Comparison of ENCODE assay signal across 16 mouse cellular contexts in the genomic region with DNA sequence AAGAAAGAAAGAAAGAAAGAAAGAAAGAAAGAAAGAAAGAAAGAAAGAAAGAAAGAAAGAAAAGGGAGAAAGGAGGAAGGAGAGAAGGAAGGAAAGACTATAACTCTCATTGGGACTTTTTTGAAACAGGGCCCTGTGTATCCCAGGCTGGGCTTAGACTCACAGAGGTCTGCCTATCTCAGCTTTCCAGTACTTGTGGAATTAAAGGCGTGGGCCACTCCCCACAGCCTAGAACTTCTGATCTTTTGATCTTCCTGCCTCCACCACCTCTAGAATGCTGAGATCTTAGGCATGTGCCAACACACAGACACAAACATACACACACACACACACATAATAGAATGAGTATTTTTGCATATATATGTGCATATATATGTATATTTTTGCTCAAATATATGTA.
"Had no signal": no experiment of that assay in that cellular context is flagged by ENCODE, and none has a peak within 500 bp of the region (broad histone marks: within the 10 kb centered on the region; RNA-seq: fewer than 3 reads in every experiment).

No protein-coding gene starts in this region.

- H3K9me3 ChIP-seq: lung, embryonic 15.5 days had no signal

- H3K36me3 ChIP-seq: lung, embryonic 15.5 days had no signal

- H3K27me3 ChIP-seq: lung, embryonic 15.5 days had no signal

- ATAC-seq: intestine, embryonic 16.5 days had no signal

- H3K27ac ChIP-seq: lung, embryonic 15.5 days; stomach, postnatal 0 days had no signal

- DNase-seq: kidney, adult 18-20 months; kidney, adult 9 months; kidney, postnatal 14 days; kidney, postnatal 4 days; lung, adult 18-20 months; lung, postnatal 10 days; midbrain, embryonic 14.5 days; right cerebral cortex, adult 18-20 months; right cerebral cortex, postnatal 14 days; right cerebral cortex, postnatal 4 days; thymus, adult 2 months; thymus, postnatal 14 days had no signal

- H3K4me2 ChIP-seq: lung, embryonic 15.5 days; midbrain, embryonic 11.5 days had no signal

- H3K9ac ChIP-seq: lung, embryonic 15.5 days had no signal

- H3K4me3 ChIP-seq: lung, embryonic 15.5 days had no signal
